Mouse (Mus musculus): Measurements from ENCODE around the gene Itpkc.

Itpkc gene

DNA sequence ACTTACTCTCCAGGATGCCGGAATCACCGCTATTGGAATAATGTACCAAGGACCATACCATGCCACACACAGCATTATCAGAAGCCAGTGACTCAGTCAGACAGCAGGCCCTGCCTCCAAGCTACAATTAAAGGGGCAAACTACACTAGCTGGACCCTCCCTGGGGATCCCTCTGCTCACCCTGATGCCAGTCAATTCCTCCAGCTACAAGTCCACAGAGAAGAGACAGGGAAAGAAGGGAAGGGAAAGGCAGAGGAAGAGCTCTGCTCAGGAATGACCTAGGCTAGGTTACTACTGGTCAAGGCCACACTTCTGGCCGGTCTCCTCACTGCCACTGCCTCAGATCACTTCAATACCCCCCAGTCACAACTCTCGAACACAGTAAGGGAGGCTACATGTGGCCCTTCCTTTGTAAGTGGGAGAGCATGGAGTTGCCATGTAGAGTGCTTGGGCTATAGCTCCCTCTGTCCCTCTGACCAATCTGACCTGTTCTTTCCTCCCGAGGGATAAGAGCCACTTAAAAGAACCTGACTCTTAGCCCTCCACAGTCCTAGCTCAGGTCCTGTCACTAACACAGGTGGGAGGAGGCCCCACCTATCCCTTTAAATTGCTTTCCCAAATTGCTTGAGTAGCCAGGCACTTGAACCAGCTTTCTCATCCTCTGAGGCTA, 65.5 kb downstream of the Itpkc start:
- no peak for DNase-seq

GRCm38 (mm10) chr7:27161744-27162143, 66.7 kb downstream of the Itpkc start:
- DNase-seq: no peak

DNA sequence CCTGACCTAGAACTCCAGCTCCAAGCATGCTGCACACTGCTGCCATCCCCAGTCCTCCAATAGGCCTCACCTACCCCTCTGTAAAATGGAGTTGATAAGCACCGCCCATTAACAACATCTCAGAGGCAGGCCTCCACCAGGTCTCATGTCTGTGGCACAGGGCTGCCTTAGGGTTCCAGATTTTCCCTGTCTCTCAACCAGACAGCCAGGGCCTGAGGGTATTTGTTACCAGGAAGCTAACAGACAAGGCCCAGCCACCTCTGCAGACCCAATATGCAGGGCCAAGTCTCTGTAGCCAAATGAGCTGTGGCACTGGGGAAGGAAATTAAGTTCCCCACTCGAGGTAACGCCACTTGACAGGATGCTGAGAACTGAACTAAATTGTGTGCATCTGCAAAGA, 67.5 kb downstream of the Itpkc start:
- DNase-seq: no peak

GRCm38 (mm10) chr7:27159882-27160281, 68.6 kb downstream of the Itpkc start:
- peak; percentile 96 for DNase-seq

DNA sequence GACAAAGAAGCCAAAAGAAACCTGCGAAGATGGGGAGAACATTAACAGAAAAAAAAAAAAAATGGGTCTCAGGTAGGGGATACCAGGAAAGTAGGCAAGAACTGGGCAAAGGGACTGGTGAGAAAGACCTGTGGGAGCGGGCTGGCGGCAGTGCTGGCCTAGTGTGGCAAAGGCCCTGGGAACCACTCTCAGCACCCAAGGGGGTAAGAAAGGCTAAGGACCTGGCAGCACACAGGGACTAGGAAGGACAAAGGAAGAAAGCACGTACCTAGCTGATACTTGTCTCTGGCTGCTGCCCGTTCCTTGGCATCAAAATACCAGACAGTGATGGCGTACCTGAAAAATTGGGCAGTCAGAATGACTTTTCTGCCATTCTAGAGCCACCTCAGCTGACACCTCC, 69.2 kb downstream of the Itpkc start:
- DNase-seq: no peak

GRCm38 (mm10) chr7:27158171-27158570, 70.3 kb downstream of the Itpkc start:
- DNase-seq: no peak

All from lung, postnatal 10 days (tissue).